Mouse (Mus musculus) kidney, adult 2 months (tissue): ENCODE results near the gene Prkcz. TPM values are rescaled to one million over a fixed set of nuclear protein-coding genes. Genes with fewer than 3 reads are reported as not detected.
A peak's percentile ranks its signal among the peaks of the same experiment; 100 is the strongest.

Experiments
- DNase-seq: peaks from one replicate; pipeline ENCODE4 v3.0.0; 2021
- H3K27ac ChIP-seq: fragments of 200-500 bp; 2 replicates; pipeline ENCODE4 v1.5.1; 2012; ENCODE audit warnings: low read depth, low read length, control low read depth, inconsistent platforms; ENCODE audit not compliant: insufficient read depth
- H3K27me3 ChIP-seq: fragments of 200-500 bp; replicated peaks from 2 replicates; pipeline ENCODE4 v1.6.1; 2012; ENCODE audit warnings: mild to moderate bottlenecking, moderate library complexity, low read length, inconsistent platforms; ENCODE audit not compliant: control insufficient read depth, insufficient read depth
- H3K36me3 ChIP-seq: fragments of 200-500 bp; 2 replicates; pipeline ENCODE4 v1.6.1; 2012; ENCODE audit warnings: mild to moderate bottlenecking, moderate library complexity, low read length, inconsistent platforms; ENCODE audit not compliant: control insufficient read depth, insufficient read depth
- H3K4me1 ChIP-seq: fragments of 200-500 bp; 2 replicates; pipeline ENCODE4 v1.6.1; 2011; ENCODE audit warnings: low read length; ENCODE audit not compliant: control insufficient read depth, insufficient read depth
- H3K4me3 ChIP-seq: fragments of 200-500 bp; 2 replicates; pipeline ENCODE4 v1.5.1; 2011; ENCODE audit warnings: mild to moderate bottlenecking, low read depth, low read length, control low read depth; ENCODE audit not compliant: insufficient read depth
- CTCF ChIP-seq: fragments of 200-500 bp; conservative IDR thresholded peaks from 2 replicates; pipeline ENCODE4 v1.5.1; 2011; ENCODE audit warnings: low read depth, mild to moderate bottlenecking, control low read depth, low read length, moderate library complexity, mixed read lengths; ENCODE audit not compliant: insufficient read depth, insufficient read length
- POLR2A ChIP-seq: fragments of 200-500 bp; IDR thresholded peaks from one replicate; pipeline ENCODE4 v1.6.1; 2011; ENCODE audit warnings: low read depth, low read length, control low read depth
- WGBS: fragments of 180-500 bp; shearing (Covaris S2); methylation state at CpG from one replicate; pipeline ENCODE4 v1.1.7; 2018; 5-methylcytosine and 5-hydroxymethylcytosine counted together
- polyA plus RNA-seq: library from polyadenylated mRNA; depleted of rRNA; stranded (reverse); fragments of >200 nt; gene quantifications from 2 replicates; pipeline ENCODE4 v1.2.3, GENCODE M21; 2012

Prkcz gene
- polyA plus RNA-seq, 1 experiment: 80.1 TPM

- H3K4me1 ChIP-seq: no peaks in the 10 kb centered on the region
- H3K36me3 ChIP-seq: no peaks in the 10 kb centered on the region
- 55% methylated on average over 5 of the region's 5 CpGs for WGBS
- TF ChIP-seq CTCF (no peak), POLR2A (no peak)
- no peak overlapping the region for H3K27ac ChIP-seq
- no peaks in the 10 kb centered on the region for H3K27me3 ChIP-seq
- H3K4me3 ChIP-seq: no peak overlapping the region
- DNase-seq: no peak
Measured at GRCm38 (mm10) chr4:155274451-155274850, 86.7 kb downstream of the Prkcz start.

GRCm38 (mm10) chr4:155268382-155268781 is 92.8 kb downstream of the Prkcz start:
- Histone ChIP-seq H3K4me1 (peaks cover 5% of the 10 kb centered on the region), H3K27ac (no peak overlapping the region; the same call in 1 of the 2 replicates), H3K36me3 (no peaks in the 10 kb centered on the region), H3K4me3 (no peak overlapping the region), H3K27me3 (no peaks in the 10 kb centered on the region)
- DNase-seq: peak; percentile 70
- WGBS: 21% methylated on average over 5 of the region's 5 CpGs
- TF ChIP-seq POLR2A (no peak), CTCF (peak; percentile 63)

- peak; percentile 40 for DNase-seq
- H3K27ac ChIP-seq: no peak overlapping the region
- WGBS: 35% methylated on average over 12 of the region's 12 CpGs
Measured at GRCm38 (mm10) chr4:155267639-155268175, 93.5 kb downstream of the Prkcz start.

GRCm38 (mm10) chr4:155267047-155267543 is 94.1 kb downstream of the Prkcz start:
- Histone ChIP-seq H3K27me3 (no peaks in the 10 kb centered on the region), H3K4me3 (no peak overlapping the region), H3K27ac (no peak overlapping the region), H3K36me3 (no peaks in the 10 kb centered on the region; the same call in 1 of the 2 replicates), H3K4me1 (peaks cover 5% of the 10 kb centered on the region)
- peak; percentile 29 for DNase-seq
- TF ChIP-seq POLR2A (no peak), CTCF (no peak)
- WGBS: 40% methylated on average over 7 of the region's 7 CpGs

More at GRCm38 (mm10) chr4:155267639-155268175, 93.5 kb downstream of the Prkcz start:
- TF ChIP-seq POLR2A (no peak), CTCF (no peak)
- H3K4me3 ChIP-seq: no peak overlapping the region
- H3K27me3 ChIP-seq: no peaks in the 10 kb centered on the region
- H3K36me3 ChIP-seq: no peaks in the 10 kb centered on the region
- H3K4me1 ChIP-seq: peaks cover 5% of the 10 kb centered on the region

GRCm38 (mm10) chr4:155264521-155265321 is 96.4 kb downstream of the Prkcz start:
- 87% methylated on average over 3 of the region's 3 CpGs for WGBS
- no peaks in the 10 kb centered on the region for H3K27me3 ChIP-seq
- no peak overlapping the region for H3K27ac ChIP-seq

GRCm38 (mm10) chr4:155252253-155252652 is 108.9 kb downstream of the Prkcz start:
- no peak overlapping the region for H3K27ac ChIP-seq
- H3K4me3 ChIP-seq: no peak overlapping the region
- H3K27me3 ChIP-seq: no peaks in the 10 kb centered on the region
- no peak for DNase-seq
- no peaks in the 10 kb centered on the region for H3K36me3 ChIP-seq
- 90% methylated on average over 6 of the region's 6 CpGs for WGBS
- TF ChIP-seq POLR2A (no peak), CTCF (no peak)
- peaks cover 5% of the 10 kb centered on the region; the same call in 1 of the 2 replicates for H3K4me1 ChIP-seq

More at GRCm38 (mm10) chr4:155264521-155265321, 96.4 kb downstream of the Prkcz start:
- Histone ChIP-seq H3K4me1 (peaks cover 5% of the 10 kb centered on the region), H3K36me3 (no peaks in the 10 kb centered on the region; the same call in 1 of the 2 replicates), H3K4me3 (no peak overlapping the region)
- DNase-seq: no peak
- TF ChIP-seq POLR2A: no peak
- TF ChIP-seq CTCF: no peak

- no peak overlapping the region for H3K4me3 ChIP-seq
- WGBS: 54% methylated on average over 3 of the region's 3 CpGs
Measured at GRCm38 (mm10) chr4:155251147-155251546, 110.0 kb downstream of the Prkcz start.

More at GRCm38 (mm10) chr4:155251147-155251546, 110.0 kb downstream of the Prkcz start:
- H3K36me3 ChIP-seq: no peaks in the 10 kb centered on the region
- H3K4me1 ChIP-seq: peaks cover 13% of the 10 kb centered on the region
- TF ChIP-seq CTCF: no peak
- no peak for TF ChIP-seq POLR2A
- H3K27ac ChIP-seq: peak overlapping the region; percentile 16
- H3K27me3 ChIP-seq: no peaks in the 10 kb centered on the region
- DNase-seq: no peak
